Mouse (Mus musculus) cortical plate, adult 2 months (tissue): ENCODE results near the gene Npas2. TPM values are rescaled to one million over a fixed set of nuclear protein-coding genes. Genes with fewer than 3 reads are reported as not detected.
A peak's percentile ranks its signal among the peaks of the same experiment; 100 is the strongest.

ENCODE experiments used
- H3K27ac ChIP-seq: fragments of 200-500 bp; 2 replicates; pipeline ENCODE4 v1.5.1; 2012; ENCODE audit warnings: low read length, control low read depth, inconsistent platforms; ENCODE audit not compliant: insufficient read depth
- H3K4me1 ChIP-seq: fragments of 200-500 bp; 2 replicates; pipeline ENCODE4 v1.6.1; 2011; ENCODE audit warnings: low read length; ENCODE audit not compliant: control insufficient read depth, insufficient read depth
- H3K4me3 ChIP-seq: fragments of 200-500 bp; 2 replicates; pipeline ENCODE4 v1.5.1; 2011; ENCODE audit warnings: mild to moderate bottlenecking, low read length, control low read depth; ENCODE audit not compliant: insufficient read depth
- CTCF ChIP-seq: fragments of 200-500 bp; IDR thresholded peaks from 2 replicates; pipeline ENCODE4 v1.5.1; 2011; ENCODE audit warnings: mild to moderate bottlenecking, control low read depth, low read length; ENCODE audit not compliant: insufficient read depth; ENCODE audit errors: extremely low read depth
- POLR2A ChIP-seq: fragments of 200-500 bp; IDR thresholded peaks from 2 replicates; pipeline ENCODE4 v1.6.1; 2011; ENCODE audit warnings: mild to moderate bottlenecking, low read length, control low read depth; ENCODE audit not compliant: insufficient read depth; ENCODE audit errors: extremely low read depth
- polyA plus RNA-seq: library from polyadenylated mRNA; depleted of rRNA; stranded (reverse); fragments of >200 nt; gene quantifications from 2 replicates; pipeline ENCODE4 v1.2.3, GENCODE M21; 2012

The Npas2 gene
- polyA plus RNA-seq, 1 experiment = 22.9 TPM

DNA sequence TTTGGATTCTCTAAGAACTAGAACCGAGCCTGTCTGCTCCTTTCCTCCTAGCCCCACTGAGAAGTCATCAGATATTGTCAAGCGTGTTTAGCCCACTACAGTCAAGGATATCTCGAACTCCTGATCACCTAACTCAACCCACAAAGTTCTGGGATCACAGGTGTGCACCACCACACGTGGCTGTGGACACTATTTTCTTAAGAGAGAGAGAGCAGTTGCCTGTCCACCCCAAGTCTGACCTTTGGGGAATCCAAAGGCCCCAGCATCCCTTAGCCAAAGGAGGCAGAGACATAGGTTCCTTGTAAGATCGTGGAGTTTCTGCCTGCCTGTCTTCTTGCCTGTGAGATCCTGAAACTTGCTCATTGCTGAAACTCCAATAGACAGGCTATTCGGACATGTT lies 173.5 kb downstream of the Npas2 start:
- peak overlapping the region; percentile 67 for H3K27ac ChIP-seq
- no peaks in the 10 kb centered on the region; the same call in 1 of the 2 replicates for H3K4me1 ChIP-seq
- peak overlapping the region; percentile 99 for H3K4me3 ChIP-seq
- TF ChIP-seq POLR2A (no peak), CTCF (no peak)

DNA sequence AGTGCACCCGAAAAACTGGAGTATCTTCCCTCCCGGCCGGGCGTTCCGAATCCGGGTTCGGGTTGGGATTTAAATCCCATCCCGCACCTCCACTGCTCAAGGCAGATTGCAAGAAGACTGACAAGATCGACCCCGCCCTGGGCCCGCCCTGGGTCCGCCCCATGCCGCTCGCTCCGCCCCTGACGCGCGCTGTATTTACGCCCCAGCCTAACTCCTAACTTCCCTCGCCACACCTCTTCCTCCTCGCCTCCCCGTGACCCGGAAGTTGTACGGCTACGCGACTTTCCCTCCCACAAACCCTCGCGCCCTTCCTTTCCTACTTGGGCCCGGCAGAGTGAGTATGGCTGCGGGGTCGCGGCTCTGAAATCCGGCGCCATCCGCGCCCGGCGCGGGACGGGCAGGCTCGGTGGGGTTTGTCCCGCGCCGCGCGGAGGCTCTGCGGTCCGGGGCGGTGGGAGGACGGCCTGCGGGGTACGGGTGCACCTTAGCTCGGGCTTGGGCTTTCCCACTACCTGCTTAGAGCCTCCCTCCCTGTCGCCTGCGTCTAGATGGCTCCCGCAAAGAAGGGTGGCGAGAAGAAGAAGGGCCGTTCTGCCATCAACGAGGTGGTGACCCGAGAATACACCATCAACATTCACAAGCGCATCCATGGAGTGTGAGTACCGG lies 174.2 kb downstream of the Npas2 start, which contains the start of gene Rpl31:
Rpl31 (plus strand) TSS at position 242 of the 666 bp plus-strand sequence.
- Histone ChIP-seq H3K4me3 (peak within 1 kb of the TSS; percentile 99), H3K27ac (peak within 1 kb of the TSS; percentile 67), H3K4me1 (no peaks in the 10 kb centered on the region; the same call in 1 of the 2 replicates)
- TF ChIP-seq CTCF (no peak), POLR2A (peak; percentile 77; the same call in 1 of the 2 replicates)

- H3K4me1 ChIP-seq = no peaks in the 10 kb centered on the region; the same call in 1 of the 2 replicates
- peak overlapping the region; percentile 31; the same call in 1 of the 2 replicates for H3K27ac ChIP-seq
- TF ChIP-seq POLR2A = no peak
- no peak for TF ChIP-seq CTCF
- H3K4me3 ChIP-seq = peak overlapping the region; percentile 99
Measured at GRCm38 (mm10) chr1:39368267-39368841, 174.8 kb downstream of the Npas2 start.

DNA sequence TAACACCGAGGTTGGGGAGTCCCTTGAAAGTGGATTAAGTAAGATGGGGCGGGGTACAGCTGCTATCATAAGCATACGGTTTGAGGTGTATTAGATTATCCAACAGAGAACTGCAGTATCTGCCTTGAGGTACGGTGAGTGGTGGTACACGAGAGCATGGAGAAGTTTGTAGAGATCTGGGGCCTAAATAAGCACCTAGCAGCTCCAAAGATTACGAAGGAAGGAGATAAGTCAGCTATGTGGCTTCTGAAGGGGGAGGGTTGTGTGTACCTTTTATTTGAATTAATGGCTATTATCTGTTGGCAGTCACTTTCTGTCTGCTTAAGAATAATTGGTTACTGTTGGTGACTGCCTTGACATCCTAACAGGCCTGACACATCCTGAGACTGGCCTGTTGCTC lies 176.9 kb downstream of the Npas2 start:
- TF ChIP-seq POLR2A = no peak
- TF ChIP-seq CTCF = no peak
- Histone ChIP-seq H3K4me3 (no peak overlapping the region), H3K27ac (no peak overlapping the region), H3K4me1 (no peaks in the 10 kb centered on the region; the same call in 1 of the 2 replicates)

DNA sequence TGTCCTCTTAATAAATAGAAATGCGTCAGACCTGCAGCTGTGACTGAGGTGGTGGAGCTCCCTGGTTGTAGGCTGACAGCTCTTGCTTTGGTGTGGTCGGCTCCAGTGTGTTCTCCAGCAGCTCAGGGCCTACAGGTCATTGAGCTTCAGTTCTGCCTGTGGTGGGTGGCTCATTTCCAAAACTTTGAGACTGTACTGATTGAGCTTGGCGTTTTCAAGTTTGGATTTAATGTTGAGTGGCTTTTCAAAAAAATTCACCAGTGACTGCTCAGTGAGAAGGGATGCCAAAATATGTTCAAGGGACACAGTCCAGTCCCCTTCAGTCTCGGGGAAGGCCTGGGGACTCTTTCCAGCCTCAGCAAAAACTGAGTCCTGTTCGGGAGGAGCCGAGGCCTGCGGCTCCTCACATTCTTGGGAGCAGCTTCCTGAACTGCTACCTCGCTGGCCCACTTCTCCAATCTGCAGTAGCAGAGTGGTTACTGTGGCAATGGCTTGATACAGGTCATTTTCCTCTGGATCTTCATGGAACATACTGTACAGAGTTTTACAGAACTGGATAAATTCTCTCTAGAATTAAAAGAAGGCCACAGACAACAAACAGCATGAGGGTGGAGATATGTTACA lies 178.8 kb downstream of the Npas2 start:
- H3K27ac ChIP-seq = no peak overlapping the region
- TF ChIP-seq POLR2A (no peak), CTCF (no peak)
- no peaks in the 10 kb centered on the region; the same call in 1 of the 2 replicates for H3K4me1 ChIP-seq
- H3K4me3 ChIP-seq = no peak overlapping the region

GRCm38 (mm10) chr1:39373378-39373777 lies 179.8 kb downstream of the Npas2 start:
- no peak overlapping the region for H3K4me3 ChIP-seq
- H3K27ac ChIP-seq = no peak overlapping the region
- TF ChIP-seq POLR2A (no peak), CTCF (no peak)
- H3K4me1 ChIP-seq = no peaks in the 10 kb centered on the region; the same call in 1 of the 2 replicates

DNA sequence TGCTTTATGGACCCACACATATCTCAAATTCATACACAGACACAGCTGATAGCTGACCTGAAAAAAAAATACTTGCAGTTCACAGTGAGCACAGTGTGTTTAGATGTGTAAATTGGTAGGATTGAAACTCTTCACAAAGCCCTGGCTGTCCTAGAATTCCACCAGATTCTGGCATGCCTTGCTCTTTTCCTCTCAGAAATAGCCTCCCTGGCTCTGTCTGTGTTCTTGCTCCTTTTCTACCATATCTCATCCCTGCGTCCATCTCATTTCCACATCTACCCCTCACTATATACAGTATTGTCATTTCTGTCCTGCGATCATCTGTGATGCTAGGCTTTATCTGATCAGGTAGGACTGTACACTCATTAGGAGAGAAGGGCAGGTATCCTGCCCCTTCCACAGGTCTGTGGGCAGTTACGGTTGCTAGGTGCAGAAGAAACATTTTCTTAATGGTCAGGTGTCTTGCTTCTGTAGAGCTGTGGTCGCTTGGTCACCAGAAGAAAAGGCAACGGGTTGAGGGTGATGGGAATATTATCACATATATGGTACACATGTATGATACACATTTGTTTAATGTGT lies 180.8 kb downstream of the Npas2 start:
- Histone ChIP-seq H3K27ac (no peak overlapping the region), H3K4me1 (no peaks in the 10 kb centered on the region; the same call in 1 of the 2 replicates), H3K4me3 (no peak overlapping the region)
- TF ChIP-seq POLR2A (0 out of 2 replicates have a peak, but pooled peaks have one; percentile 6), CTCF (no peak)

DNA sequence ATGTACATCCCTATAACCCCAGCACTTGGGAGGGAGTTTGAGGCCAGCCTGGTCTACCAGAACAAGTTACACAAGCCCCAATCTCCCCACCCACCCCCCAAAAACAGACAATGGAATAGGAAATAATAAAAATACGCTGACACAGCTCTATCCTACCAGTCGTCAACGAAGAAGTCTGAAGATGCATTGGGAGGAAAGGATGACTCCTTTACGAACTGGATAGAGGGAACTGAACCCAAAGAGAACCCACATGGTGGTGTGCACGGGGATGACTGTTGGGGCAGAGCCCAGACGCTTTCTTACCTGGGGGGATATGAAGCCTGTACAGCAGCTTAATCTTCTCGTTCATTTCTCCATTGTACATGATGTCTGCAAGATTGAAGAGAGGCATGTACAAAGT lies 182.6 kb downstream of the Npas2 start:
- TF ChIP-seq POLR2A (no peak), CTCF (no peak)
- Histone ChIP-seq H3K27ac (no peak overlapping the region), H3K4me3 (no peak overlapping the region), H3K4me1 (no peaks in the 10 kb centered on the region)

DNA sequence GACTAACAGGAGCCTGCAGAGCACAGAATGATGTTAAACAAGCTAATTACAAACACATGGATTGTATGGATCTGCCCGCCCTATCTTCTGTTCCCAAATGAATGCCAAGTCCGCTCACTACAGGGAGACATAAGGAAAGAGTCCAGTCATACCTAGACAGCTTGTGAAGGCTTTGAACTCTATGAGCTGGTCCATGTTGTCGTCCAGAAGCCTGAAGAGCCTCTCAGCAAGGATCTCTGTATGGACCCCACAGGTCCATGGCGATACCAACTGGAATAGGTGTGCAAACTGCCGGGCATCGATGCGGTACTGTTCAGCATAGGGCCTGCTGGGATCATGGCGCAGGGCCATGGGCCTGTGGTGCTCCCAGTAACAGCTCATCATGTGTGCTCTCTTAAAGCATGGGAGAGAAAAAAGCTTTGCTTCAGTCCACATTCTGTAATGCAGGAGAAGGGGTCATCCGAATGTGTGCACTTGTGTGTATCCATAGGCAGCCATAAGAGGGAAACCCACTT lies 183.3 kb downstream of the Npas2 start:
- no peak for TF ChIP-seq CTCF
- TF ChIP-seq POLR2A = no peak
- H3K4me1 ChIP-seq = no peaks in the 10 kb centered on the region
- H3K27ac ChIP-seq = no peak overlapping the region
- no peak overlapping the region for H3K4me3 ChIP-seq
